Mouse (Mus musculus) ES-CJ7 (cell line): Measurements from ENCODE around the gene Hist1h2ab.
"Not testable (repeated sequence)": the region's sequence is repeated elsewhere in the genome, so short reads cannot be mapped to it uniquely, and the experiment has no call there.

Source experiments
- DNase-seq: peaks from one replicate; pipeline ENCODE4 v3.0.0; 2011; ENCODE audit warnings: low read depth, low spot score

The Hist1h2ab gene

DNA sequence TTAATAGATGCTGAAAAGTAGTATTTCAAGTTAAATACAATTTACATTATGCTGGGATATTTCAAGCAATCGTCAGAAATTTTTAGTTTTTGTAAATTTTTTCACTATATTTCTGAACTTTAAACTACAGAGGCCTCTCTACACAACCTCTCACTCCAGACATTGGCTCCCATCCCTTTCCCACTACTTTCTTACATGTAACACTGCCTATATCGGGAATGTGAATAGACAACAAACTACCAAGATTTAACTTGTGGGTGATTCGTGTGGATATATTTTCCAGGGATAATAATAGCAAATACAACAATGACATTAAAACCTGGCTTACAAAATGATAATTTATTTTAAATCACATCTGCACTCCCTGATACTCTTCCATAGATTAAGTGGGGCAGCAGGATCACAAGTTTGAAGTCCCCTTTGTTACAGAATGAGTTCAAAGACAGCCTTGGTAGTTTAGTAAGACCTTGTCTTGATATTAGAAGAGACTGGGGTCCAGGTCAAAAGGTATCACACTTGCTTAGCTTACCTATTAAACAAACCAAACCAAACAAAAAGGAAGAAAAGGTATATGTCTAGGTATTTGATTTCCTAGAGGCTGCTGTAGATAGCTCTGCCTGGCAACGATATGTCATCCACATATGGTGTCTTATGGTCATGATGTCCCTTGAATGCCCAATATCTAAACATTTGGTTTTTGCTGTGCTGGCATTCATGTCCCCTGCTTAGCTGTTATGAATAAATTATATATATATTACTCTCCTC is 2.6 kb downstream of the Hist1h2ab start:
- no peak for DNase-seq

GRCm38 (mm10) chr13:23755000-23755399 is 4.1 kb downstream of the Hist1h2ab start:
- DNase-seq = no peak

DNA sequence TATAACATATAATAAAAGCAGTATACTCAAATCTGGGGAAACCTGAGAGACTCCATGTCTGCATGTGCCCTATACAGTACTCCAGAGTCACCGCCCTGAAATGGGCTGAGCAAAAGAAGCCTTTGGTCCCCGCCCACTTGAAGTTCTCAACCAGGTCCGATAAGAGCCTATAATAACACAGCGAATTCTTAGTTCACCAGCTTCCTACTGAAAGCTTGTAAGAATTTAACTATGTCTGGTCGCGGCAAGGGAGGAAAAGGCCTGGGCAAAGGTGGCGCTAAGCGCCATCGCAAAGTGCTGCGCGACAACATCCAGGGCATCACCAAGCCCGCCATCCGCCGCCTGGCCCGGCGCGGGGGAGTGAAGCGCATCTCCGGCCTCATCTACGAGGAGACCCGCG is 5.9 kb downstream of the Hist1h2ab start, which contains the start of gene Hist1h4b:
Gene Hist1h4b (plus strand): TSS at position 224 of the 400 bp plus-strand sequence.
- DNase-seq = peak; percentile 96

- peak; percentile 88 for DNase-seq
Observed at GRCm38 (mm10) chr13:23757211-23757773, 6.4 kb downstream of the Hist1h2ab start.

GRCm38 (mm10) chr13:23757921-23758320 is 7.0 kb downstream of the Hist1h2ab start:
- DNase-seq = no peak

DNA sequence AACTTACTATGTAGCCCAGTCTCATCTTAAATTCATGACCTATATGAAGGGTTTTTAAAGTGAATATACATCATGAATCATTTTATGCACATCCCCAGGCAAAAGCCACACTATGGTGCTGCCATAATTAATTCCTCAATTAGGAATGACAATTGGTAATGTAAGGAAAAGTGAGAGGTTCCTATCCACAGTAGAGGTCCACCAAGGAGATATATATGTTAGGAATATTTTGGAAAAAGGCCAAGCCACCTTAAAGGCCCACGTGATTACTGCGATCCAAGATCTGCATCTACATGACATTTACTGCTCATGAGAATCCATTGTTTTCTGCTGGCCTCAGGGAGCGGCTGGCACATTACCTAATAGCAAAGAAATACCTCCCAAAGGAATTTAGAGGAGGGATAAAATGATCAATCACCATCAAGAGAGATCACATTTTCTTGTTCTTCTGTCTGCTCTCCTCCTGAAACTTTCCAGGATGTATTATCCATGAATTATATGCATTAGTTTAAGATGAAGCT is 8.4 kb downstream of the Hist1h2ab start:
- DNase-seq = peak; percentile 51

GRCm38 (mm10) chr13:23759916-23760239 is 9.0 kb downstream of the Hist1h2ab start:
- DNase-seq = no peak

DNA sequence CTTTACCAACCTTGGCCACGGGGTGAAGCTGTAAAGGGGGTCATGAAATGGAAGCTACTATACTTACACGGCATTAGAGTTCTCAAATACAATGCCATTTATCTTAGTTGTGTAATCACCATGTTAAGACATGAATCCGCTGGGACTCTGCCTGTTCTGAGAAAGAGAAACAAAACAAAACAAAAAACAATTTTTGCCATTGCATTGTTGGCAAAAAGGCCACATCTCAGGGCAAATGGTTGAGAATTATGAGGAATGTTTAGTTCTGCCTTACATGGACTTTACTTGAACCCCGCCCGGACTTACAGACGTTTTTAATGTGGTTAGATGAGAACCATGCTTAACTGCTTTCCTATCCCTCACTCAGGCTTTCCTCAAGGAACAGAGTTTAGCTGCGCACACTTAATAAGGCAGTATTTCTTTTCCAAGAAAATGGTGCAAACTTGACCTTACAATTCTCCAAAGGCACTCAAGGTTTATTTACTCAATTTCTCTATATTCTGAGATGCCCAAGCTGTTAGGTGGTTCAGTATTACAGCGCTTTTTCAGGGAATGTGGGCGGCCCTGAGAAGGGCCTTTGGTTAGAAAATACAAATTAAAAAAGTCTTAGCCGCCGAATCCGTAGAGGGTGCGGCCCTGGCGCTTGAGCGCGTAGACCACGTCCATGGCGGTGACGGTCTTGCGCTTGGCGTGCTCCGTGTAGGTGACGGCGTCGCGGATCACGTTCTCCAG is 9.5 kb downstream of the Hist1h2ab start:
- peak; percentile 81 for DNase-seq

GRCm38 (mm10) chr13:23760972-23761864 is 10.3 kb downstream of the Hist1h2ab start, which contains the start of gene Hist1h4a:
TSS of gene Hist1h4a (minus strand) at chr13:23761230.
- DNase-seq = peak; percentile 98

DNA sequence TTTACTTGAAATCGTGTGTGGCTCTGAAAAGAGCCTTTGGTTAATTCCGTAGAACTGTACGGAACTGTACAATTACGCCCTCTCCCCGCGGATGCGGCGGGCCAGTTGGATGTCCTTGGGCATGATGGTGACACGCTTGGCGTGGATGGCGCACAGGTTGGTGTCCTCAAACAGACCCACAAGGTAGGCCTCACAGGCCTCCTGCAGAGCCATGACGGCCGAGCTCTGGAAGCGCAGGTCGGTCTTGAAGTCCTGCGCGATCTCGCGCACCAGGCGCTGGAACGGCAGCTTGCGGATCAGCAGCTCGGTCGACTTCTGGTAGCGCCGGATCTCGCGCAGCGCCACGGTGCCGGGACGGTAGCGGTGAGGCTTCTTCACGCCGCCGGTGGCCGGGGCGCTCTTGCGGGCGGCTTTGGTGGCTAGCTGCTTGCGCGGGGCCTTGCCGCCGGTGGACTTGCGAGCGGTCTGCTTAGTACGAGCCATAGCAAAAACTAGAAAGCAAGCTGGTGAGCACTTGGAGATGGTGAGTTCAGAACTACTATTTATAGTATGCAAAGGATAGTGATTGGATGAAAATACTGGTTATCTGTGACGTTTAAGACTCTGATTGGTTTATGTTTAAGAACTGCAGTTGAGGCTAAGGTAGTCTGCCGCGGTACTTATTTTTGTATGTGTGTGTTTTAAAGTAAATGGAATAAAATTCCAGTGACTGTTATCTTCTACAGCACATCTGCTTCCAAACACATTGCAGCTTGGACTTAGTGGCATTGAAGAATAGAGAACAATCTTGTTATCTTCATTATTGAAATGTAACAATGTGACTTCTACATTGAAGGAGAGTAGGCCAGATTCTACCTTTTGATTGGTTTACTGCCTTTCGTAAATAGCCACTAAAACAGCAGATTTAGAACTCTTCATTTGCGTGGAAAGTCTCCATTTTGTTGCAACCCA is 11.2 kb downstream of the Hist1h2ab start, which contains the start of gene Hist1h3a:
Gene Hist1h3a (minus strand): TSS at position 516 of the 951 bp plus-strand sequence.
- DNase-seq = peak; percentile 94

DNA sequence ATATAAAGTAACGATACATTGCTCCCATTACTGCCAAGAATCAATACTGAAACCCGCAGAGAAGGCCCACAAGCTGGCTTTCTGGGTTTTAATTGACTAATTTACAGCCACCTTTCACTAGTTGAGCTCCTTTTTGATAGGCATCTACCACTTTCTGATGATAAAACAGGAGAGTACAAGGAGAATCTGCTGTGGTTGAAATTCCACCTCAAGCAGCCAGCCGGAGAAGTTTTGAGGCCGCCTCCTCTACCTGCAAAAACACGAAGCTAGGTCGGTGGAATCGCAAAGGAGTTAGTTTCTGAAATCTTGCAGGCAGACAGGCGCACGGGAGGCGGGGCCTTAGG is 12.3 kb downstream of the Hist1h2ab start:
- DNase-seq = no peak

GRCm38 (mm10) chr13:23763586-23764323 is 12.8 kb downstream of the Hist1h2ab start, which contains the start of gene Hist1h1a:
TSS of gene Hist1h1a (plus strand) at chr13:23763666.
- DNase-seq = peak; percentile 97

DNA sequence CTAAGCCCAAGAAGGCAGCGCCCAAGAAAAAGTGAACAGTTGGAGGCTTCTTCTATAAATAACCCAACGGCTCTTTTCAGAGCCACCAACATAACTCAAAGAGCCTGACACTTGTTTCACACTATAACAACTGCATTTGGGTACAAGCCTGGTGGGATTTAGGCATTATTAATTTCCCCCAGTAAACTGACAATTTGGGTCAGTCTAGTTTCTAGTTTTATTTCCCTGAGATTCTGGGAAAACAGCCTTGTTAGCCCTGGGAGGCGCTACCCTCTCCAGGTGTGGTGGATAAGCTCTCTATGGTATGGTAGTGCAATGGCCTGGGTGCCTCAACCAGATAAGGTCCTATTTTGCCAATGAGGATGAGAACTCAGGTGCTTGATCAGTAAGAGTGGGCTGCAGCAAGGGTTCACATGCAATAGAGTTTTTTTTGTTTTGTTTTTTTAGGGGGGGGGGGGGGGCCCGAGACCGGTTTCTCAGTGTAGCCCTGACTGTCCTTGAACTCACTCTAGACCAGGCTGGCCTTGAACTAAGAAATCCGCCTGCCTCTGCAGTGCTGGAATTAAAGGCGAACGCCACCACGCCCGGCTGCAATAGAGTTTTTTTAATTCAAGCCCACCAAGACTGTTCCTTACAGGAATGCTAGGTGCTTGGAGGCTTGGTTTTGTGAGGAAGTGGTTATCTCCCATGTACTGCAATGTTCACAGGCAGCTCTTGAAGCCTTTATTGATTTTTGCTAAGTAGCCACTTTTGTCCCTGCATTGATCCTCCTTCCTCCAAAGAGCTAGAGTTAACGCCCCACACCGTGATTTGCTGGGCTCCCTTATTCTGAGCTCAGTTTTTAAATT is 13.6 kb downstream of the Hist1h2ab start:
- peak; percentile 90 for DNase-seq

DNA sequence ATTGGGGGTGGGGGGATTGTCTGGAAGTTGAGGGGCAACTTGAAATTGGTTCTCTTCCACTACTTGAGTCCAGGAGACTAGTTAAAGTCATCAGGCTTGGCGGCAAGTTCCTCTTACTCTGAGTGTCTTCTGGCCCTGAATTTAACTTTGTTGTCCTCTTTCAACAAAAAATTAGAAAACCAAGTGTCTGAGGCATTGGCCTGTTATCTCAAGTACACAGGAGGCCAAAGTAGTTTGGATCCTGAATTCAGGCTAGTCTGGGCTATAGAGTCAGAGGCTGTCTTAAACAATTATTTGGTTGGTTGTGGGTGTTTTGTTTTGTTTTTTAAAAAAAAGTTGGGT is 14.2 kb downstream of the Hist1h2ab start:
- no peak for DNase-seq

DNA sequence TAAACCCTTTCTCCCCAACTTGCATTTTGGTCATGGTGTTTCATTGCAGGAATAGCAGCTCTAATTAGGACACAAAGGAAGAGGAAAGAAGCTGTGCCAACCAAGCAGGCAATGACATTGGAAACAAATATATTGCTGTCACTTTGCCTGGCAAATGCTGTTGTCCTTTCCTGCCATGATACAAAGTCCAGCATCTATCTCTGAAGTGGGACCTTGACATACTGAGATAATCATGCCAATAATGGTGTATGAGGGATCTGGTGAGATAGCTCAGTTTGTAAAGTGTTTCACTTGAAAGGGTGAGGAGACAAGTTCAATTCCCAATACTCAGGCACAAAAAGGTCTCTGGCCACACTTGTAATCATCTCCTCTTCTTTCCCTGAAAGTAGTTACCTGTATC is 15.8 kb downstream of the Hist1h2ab start:
- no peak for DNase-seq

GRCm38 (mm10) chr13:23768834-23769397 is 18.0 kb downstream of the Hist1h2ab start:
- no peak for DNase-seq

DNA sequence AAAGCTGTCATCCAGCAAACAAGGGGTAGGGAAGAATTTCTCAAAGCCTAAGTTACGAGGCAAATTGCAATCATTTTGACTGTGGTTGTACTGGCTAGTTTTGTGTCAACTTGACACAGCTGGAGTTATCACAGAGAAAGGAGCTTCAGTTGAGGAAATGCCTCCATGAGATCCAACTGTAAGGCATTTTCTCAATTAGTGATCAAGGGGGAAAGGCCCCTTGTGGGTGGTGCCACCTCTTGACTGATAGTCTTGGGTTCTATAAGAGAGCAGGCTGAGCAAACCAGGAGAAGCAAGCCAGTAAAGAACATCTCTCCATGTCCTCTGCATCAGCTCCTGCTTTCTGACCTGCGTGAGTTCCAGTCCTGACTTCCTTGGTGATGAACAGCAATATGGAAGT is 18.7 kb downstream of the Hist1h2ab start, which contains the start of gene Trim38:
Gene Trim38 (plus strand): TSS at position 301 of the 400 bp plus-strand sequence.
- not testable (repeated sequence) for DNase-seq
